Mouse (Mus musculus) neural tube, embryonic 14.5 days (tissue): ENCODE measurements around the gene Marveld1. TPM values are rescaled to one million over a fixed set of nuclear protein-coding genes. Genes with fewer than 3 reads are reported as not detected.

ENCODE experiments used
- ATAC-seq: fragments of 200-750 bp; cut with Nextera tagmentation; 2 replicates; pipeline ENCODE4 v1.8.0; 2017; ENCODE audit warnings: low read depth, mild to moderate bottlenecking, moderate TSS enrichment, moderate library complexity
- H3K27ac ChIP-seq: fragments of 300-500 bp; sonication (generic); 2 replicates; pipeline ENCODE4 v1.5.1; 2014; ENCODE audit warnings: low read depth, mild to moderate bottlenecking, control low read depth, low read length, moderate library complexity, mixed read lengths
- H3K27me3 ChIP-seq: fragments of 300-500 bp; sonication (generic); 2 replicates; pipeline ENCODE4 v1.6.1; 2014; ENCODE audit warnings: low read length; ENCODE audit not compliant: control insufficient read depth, insufficient read depth
- H3K36me3 ChIP-seq: fragments of 300-500 bp; sonication (generic); 2 replicates; pipeline ENCODE4 v1.6.1; 2014; ENCODE audit warnings: low read length, mixed read lengths; ENCODE audit not compliant: control insufficient read depth, insufficient read depth
- H3K4me1 ChIP-seq: fragments of 300-500 bp; sonication (generic); 2 replicates; pipeline ENCODE4 v1.6.1; 2014; ENCODE audit warnings: low read length; ENCODE audit not compliant: control insufficient read depth, insufficient read depth
- H3K4me2 ChIP-seq: fragments of 300-500 bp; sonication (generic); 2 replicates; pipeline ENCODE4 v1.6.1; 2014; ENCODE audit warnings: mild to moderate bottlenecking, low read depth, low read length, control low read depth
- H3K4me3 ChIP-seq: fragments of 300-500 bp; sonication (generic); 2 replicates; pipeline ENCODE4 v1.5.1; 2014; ENCODE audit warnings: low read depth, low read length, control low read depth, mixed read lengths
- H3K9ac ChIP-seq: fragments of 300-500 bp; sonication (generic); replicated peaks from 2 replicates; pipeline ENCODE4 v1.6.1; 2014; ENCODE audit warnings: low read depth, mild to moderate bottlenecking, control low read depth, low read length, mixed read lengths
- H3K9me3 ChIP-seq: fragments of 300-500 bp; sonication (generic); 2 replicates; pipeline ENCODE4 v1.6.1; 2016; ENCODE audit warnings: low read length; ENCODE audit not compliant: control insufficient read depth
- WGBS: fragments of 180-500 bp; shearing (Covaris S2); extraction: QIAGEN DNeasy Blood & Tissue Kit; methylation state at CpG from one replicate; pipeline ENCODE4 v1.1.7; 2014; 5-methylcytosine and 5-hydroxymethylcytosine counted together
- polyA plus RNA-seq: library from polyadenylated mRNA; unstranded; fragments of >200 nt; fragmentation: Nextera tagmentation; extraction: Ambion mirVana; gene quantifications from 2 replicates; pipeline ENCODE4 v1.2.1, GENCODE M21; 2014

Gene Marveld1
- polyA plus RNA-seq, 1 experiment from 2014 or later, result 2.1 TPM

GRCm38 (mm10) chr19:42136126-42136525, 11.1 kb upstream of the Marveld1 start:
- H3K9me3 ChIP-seq, result no peaks in the 10 kb centered on the region
- H3K27ac ChIP-seq, result no peak overlapping the region
- no peak overlapping the region for H3K4me2 ChIP-seq
- no peak for ATAC-seq
- H3K4me3 ChIP-seq, result no peak overlapping the region
- H3K27me3 ChIP-seq, result no peaks in the 10 kb centered on the region
- 28% methylated on average over 5 of the region's 5 CpGs for WGBS
- H3K9ac ChIP-seq, result no peak overlapping the region
- H3K4me1 ChIP-seq, result no peaks in the 10 kb centered on the region
- no peaks in the 10 kb centered on the region for H3K36me3 ChIP-seq

DNA sequence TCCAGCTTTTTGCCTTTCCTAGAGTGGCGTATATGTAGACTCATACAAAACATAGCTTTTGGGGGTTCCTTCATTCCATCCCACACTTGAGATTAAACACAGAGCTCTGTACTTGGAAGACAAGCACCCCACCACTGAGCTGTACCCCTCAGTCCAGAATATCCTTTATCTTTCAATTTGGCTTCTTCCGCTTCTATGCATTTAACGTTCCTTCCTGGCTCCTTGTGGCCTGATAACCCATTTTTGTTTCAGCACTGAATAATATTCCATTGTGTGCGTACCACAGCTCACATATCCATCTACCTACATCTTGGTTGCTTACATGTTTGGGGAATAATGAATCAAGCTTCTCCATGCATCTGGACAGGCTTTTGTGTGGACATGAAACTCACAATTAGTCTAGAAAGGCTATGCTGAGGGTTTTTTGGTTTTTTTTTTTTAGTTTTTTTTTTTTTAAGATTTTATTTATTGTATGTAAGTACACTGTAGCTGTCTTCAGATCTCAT, 10.0 kb upstream of the Marveld1 start:
- Histone ChIP-seq H3K9me3 (no peaks in the 10 kb centered on the region), H3K27ac (no peak overlapping the region), H3K9ac (no peak overlapping the region), H3K36me3 (no peaks in the 10 kb centered on the region), H3K27me3 (no peaks in the 10 kb centered on the region), H3K4me3 (no peak overlapping the region), H3K4me2 (no peak overlapping the region), H3K4me1 (no peaks in the 10 kb centered on the region)
- WGBS, result 94% methylated on average over 4 of the region's 4 CpGs
- no peak for ATAC-seq

- Histone ChIP-seq H3K27ac (no peak overlapping the region), H3K9me3 (no peaks in the 10 kb centered on the region), H3K4me1 (no peaks in the 10 kb centered on the region), H3K4me3 (no peak overlapping the region), H3K9ac (no peak overlapping the region), H3K4me2 (no peak overlapping the region), H3K36me3 (no peaks in the 10 kb centered on the region), H3K27me3 (no peaks in the 10 kb centered on the region)
- WGBS, result 92% methylated on average over 15 of the region's 15 CpGs
- ATAC-seq, result no peak
These were observed 8.5 kb upstream of the Marveld1 start for GRCm38 (mm10) chr19:42138517-42139285.

GRCm38 (mm10) chr19:42139724-42140517, 7.3 kb upstream of the Marveld1 start:
- Histone ChIP-seq H3K4me2 (no peak overlapping the region), H3K9me3 (no peaks in the 10 kb centered on the region), H3K27me3 (no peaks in the 10 kb centered on the region), H3K9ac (no peak overlapping the region), H3K36me3 (no peaks in the 10 kb centered on the region), H3K4me1 (no peaks in the 10 kb centered on the region), H3K27ac (no peak overlapping the region), H3K4me3 (no peak overlapping the region)
- 84% methylated on average over 5 of the region's 5 CpGs for WGBS
- no peak for ATAC-seq

GRCm38 (mm10) chr19:42141998-42142397, 5.2 kb upstream of the Marveld1 start:
- Histone ChIP-seq H3K27me3 (0 out of 2 replicates have a peak, but pooled peaks cover 4% of the 10 kb centered on the region), H3K4me2 (no peak overlapping the region), H3K4me1 (no peaks in the 10 kb centered on the region), H3K9ac (no peak overlapping the region), H3K36me3 (no peaks in the 10 kb centered on the region), H3K4me3 (no peak overlapping the region), H3K27ac (no peak overlapping the region), H3K9me3 (no peaks in the 10 kb centered on the region)
- no peak for ATAC-seq
- 73% methylated on average over 3 of the region's 3 CpGs for WGBS

GRCm38 (mm10) chr19:42142757-42143156, 4.4 kb upstream of the Marveld1 start:
- Histone ChIP-seq H3K9me3 (no peaks in the 10 kb centered on the region), H3K36me3 (no peaks in the 10 kb centered on the region), H3K4me1 (no peaks in the 10 kb centered on the region), H3K4me2 (no peak overlapping the region), H3K4me3 (no peak overlapping the region), H3K9ac (no peak overlapping the region), H3K27me3 (0 out of 2 replicates have a peak, but pooled peaks cover 4% of the 10 kb centered on the region), H3K27ac (no peak overlapping the region)
- 79% methylated on average over 2 of the region's 2 CpGs for WGBS
- ATAC-seq, result no peak

DNA sequence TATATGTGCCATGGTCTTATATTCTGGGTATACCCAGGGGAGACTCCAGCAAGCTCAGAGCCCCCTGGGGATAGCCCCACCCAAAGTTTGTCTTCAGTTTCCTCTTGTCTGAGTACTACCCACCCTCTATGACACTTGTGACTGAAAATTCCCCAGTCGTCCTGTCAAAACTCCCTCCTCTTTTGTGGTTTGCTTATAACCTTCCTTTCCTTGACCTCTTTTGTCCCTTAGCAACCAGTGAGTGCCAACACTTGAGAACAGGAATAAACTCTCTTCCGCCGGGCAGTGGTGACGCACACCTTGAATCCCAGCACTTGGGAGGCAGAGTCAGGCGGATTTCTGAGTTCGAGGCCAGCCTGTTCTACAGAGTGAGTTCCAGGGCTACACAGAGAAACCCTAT, 3.1 kb upstream of the Marveld1 start:
- Histone ChIP-seq H3K36me3 (no peaks in the 10 kb centered on the region), H3K27ac (no peak overlapping the region), H3K4me2 (no peak overlapping the region), H3K27me3 (peaks cover 8% of the 10 kb centered on the region; the same call in 1 of the 2 replicates), H3K4me1 (no peaks in the 10 kb centered on the region), H3K9ac (no peak overlapping the region), H3K9me3 (no peaks in the 10 kb centered on the region), H3K4me3 (no peak overlapping the region)
- ATAC-seq, result no peak
- 61% methylated on average over 6 of the region's 6 CpGs for WGBS

DNA sequence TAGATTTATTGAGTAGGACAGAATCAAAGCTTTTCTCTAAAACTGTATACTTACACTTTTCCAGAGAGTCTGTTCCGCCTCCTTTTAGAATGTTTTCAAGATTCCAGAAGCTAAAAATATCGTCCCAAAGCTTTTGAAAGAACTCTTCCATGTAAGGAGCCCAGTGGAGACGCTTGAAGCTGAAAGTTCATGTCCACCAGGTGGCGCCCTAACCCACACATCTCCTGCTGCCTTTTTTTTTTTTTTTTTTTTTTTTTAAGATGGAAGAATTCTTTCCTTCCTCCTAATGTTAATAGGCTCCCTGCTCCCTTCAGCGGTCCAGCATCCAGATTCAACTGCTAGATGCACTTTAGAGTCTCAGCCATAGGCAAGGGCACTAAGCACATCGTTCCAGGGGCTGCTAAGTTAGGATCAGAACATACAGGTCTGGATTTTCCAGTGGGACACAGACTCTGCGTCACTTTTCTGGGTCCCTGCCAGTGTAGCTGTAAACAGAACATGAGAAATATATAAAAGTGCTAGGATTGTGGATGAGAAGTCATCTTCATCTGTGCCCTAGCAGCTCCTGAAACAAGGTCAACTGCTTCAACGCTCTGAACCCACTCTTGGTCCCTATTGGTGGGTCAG, 2.5 kb upstream of the Marveld1 start:
- H3K9me3 ChIP-seq, result no peaks in the 10 kb centered on the region
- no peaks in the 10 kb centered on the region for H3K36me3 ChIP-seq
- 34% methylated on average over 8 of the region's 8 CpGs for WGBS
- H3K9ac ChIP-seq, result no peak overlapping the region
- ATAC-seq, result no peak
- H3K4me1 ChIP-seq, result no peaks in the 10 kb centered on the region
- no peak overlapping the region for H3K4me2 ChIP-seq
- no peak overlapping the region for H3K27ac ChIP-seq
- peaks cover 9% of the 10 kb centered on the region; the same call in 1 of the 2 replicates for H3K27me3 ChIP-seq
- H3K4me3 ChIP-seq, result no peak overlapping the region
